Mouse (Mus musculus) MEL-GATA-1-ER (cell line): ENCODE results near the gene Pde7b.

Experiments used
- DNase-seq: peaks from one replicate; pipeline ENCODE4 v3.0.0-alpha.2; 2012; ENCODE audit warnings: low read depth; ENCODE audit errors: extremely low read depth

Gene Pde7b

GRCm38 (mm10) chr10:20654590-20654989 lies 70.3 kb downstream of the Pde7b start:
- DNase-seq = no peak

DNA sequence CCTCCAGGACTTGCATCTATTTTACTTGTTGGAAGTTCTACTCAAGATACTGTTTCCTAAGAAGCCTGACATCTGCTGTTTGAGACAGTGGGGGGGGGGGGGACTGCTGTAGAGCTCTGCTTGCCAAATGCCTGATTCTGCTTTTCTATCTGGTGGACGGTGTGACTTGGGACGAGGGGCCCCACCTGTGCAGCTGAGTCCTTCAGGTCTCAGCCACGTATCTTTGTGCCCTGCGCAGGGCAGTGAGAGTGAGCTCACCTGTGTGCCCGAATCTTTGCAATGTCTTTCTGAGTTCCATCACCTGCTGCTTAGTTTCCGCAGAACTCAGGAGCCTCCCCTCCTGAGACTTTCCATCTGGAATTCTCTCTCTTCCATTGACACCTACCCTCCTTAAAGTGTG lies 70.7 kb downstream of the Pde7b start:
- no peak for DNase-seq

GRCm38 (mm10) chr10:20653299-20653698 lies 71.6 kb downstream of the Pde7b start:
- DNase-seq = no peak

GRCm38 (mm10) chr10:20636381-20636780 lies 88.5 kb downstream of the Pde7b start:
- no peak for DNase-seq

DNA sequence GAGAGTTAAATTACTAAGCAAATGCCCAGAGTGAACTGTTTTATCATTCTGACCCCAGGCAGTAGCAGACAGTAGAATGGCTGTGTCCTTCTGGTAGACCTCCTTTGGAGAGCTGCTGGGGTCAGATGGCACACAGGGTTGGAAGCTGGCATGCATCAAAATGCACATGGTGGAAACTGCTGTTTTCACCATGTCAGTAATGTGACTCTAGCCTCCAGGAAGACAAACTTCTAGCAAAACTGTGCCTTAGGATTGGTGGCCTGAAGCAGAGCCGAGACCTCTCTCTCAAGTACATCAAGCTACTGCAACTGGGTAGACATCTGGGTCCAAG lies 91.8 kb downstream of the Pde7b start:
- DNase-seq = no peak

DNA sequence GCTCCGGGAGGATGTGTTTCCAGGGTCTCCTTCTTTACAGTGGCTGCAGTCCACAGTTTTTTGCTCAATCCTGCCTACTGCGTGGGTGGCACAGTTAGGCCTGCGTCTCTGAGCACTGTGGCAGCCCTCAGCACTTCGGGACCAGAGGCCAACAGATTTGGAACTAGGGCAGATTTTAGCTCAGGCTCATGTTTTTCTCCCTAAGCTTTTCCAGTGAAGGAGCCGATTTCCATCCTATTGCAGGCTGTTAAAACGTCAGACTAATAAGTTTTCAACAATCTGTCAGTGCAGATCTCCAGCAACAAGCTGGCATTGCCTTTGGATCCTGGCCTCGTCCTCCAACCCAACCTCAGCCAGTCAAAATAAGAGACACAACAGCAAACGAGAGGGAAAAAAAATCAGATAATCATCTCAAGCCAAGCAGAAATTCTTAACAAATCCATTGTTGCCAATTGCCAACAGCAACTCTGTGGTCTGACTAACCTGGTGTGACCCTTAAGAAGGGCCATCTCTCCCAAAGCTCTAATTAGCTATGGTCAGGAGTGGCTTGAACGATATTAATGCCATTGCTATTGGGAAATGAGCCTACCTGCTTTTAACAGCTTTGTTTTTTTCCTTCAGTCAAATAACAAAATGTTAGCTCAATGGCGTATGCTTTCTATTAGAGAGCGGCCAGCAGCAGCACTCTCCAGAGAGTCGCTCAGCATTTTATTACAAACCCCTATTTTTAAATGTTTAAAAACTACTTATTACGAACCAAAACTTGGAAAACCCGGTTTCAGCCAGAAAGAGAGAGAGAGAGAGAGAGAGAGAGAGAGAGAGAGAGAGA lies 92.4 kb downstream of the Pde7b start:
- no peak for DNase-seq

- no peak for DNase-seq
These were observed 94.8 kb downstream of the Pde7b start for GRCm38 (mm10) chr10:20630122-20630521.

DNA sequence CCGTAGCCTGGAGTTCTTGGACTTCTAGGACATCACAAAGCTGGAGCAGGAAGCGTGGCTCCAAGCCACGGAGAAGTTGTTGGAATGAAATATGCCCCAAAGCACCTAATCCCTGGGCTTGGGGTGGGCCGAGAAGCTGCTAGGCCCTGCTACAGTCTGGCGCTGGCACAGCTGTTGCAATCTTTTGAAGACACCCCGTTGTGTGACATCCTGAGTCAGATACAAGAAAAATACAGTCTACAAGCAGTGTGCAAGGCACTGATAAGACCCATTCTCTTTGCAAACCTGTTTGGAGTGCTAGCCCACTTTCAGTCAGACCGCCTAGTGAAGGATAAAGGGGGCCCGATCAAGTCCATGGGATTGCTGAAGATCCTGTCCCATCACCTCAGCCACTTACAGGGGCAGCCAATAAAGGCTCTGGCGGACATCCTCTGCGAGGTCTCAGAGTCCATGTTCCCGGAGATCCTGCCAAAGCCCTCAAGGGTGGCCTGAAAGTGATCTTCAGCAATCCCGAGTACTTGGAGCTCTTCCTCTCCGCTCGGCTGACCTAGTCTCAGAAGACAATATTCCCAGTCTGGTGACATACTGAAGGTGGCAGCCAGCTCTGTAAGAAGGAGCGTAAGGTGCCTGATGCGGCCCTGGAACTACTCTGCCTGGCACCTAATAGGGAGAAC lies 99.0 kb downstream of the Pde7b start:
- DNase-seq = no peak

DNA sequence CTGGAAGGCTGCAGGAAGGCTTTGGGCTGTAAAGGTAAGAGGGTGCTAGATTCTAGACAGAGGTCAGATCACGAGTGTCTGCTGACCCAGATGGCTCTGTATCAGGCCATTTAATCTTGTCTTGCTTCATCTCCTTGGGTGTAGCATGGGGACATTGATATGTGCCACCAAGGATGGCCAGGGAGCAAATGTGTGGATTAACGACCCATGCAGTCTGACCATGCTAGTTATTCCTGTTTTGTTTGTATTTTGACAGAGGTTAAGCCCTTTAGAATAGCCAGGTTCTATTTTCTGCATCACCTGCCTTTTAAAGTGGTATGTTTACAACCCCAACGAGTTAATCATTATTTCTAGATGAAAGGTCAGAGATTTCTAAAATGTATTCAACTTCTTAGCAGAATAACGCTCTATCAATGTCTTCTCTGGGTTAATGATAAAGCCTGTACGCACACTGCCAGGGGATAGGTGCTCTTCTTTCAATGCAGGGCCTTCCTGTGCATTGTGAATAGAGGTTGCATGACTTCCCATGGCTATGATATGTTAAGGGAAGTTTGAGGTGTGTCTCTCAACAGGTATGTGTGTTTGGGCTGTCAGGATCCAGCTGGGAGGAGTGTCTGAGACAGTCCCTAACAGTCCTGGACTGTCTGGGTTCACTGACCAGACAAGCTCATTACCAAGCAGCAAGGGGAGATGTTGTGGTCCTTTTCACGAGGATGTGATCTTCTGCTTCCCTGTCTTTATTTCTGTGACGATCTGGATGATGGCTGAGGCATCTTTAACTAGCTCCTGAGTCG lies 103.0 kb downstream of the Pde7b start:
- no peak for DNase-seq

DNA sequence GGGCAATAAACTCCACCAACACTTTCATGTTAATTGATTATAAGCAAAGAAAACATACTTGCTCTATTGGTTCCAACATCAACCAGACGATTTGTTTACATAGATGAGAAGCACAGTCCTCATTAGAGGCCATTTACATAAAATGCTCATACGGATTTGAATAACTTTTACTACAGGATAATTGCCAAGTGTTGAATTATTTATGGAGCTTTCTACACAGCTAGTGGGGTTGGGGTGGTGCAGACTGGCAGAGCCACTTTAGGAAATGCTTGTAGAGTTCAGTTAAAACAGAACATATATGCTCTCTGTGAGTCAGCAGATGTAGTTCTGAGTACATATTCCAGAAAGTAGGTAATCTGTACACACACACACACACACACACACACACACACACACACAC lies 118.9 kb downstream of the Pde7b start:
- DNase-seq = no peak

- DNase-seq = no peak
These were observed 129.6 kb downstream of the Pde7b start for GRCm38 (mm10) chr10:20595107-20595810.

DNA sequence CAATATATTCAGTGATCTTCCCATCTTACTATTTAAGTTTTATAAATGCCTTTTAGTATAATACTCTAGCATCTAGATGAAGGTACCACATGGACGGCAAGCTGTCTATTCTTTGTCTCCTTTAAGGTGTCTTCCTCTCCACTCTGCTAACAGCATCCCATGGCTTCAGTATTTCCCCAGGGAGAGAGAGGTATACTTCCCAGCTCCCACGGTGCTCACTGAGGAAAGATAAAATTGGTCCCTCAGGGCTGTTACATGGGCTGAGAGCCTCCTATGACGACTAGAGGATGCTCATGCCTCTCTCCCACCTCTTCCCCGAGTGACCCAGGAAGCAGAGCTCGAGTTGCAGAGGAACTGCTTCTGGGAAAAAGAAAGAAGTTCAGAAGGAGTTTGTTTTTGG lies 130.9 kb downstream of the Pde7b start:
- no peak for DNase-seq

GRCm38 (mm10) chr10:20590100-20590499 lies 134.8 kb downstream of the Pde7b start:
- no peak for DNase-seq

GRCm38 (mm10) chr10:20585959-20586358 lies 138.9 kb downstream of the Pde7b start:
- DNase-seq = no peak

DNA sequence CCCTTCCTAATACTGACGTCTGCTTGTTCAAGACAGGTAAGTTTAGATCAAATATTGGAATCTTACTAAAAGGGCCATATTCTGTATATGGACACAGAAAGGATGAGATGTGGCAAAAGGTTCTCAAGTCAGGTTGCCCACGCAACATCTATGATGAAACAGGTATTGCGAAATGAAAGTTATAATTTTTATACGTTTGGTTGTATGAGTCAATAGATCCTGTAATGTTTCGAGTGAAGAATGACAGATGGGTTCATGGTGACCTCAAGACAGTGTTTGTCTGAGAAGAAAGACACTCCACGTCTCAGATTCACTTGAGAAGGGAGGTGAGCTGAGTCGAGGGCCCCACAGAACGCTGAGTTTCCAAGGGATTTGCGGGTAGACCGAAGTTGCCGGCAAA lies 149.9 kb downstream of the Pde7b start:
- DNase-seq = no peak

GRCm38 (mm10) chr10:20574414-20574813 lies 150.5 kb downstream of the Pde7b start:
- DNase-seq = peak; percentile 11

GRCm38 (mm10) chr10:20571521-20571920 lies 153.4 kb downstream of the Pde7b start:
- DNase-seq = no peak

DNA sequence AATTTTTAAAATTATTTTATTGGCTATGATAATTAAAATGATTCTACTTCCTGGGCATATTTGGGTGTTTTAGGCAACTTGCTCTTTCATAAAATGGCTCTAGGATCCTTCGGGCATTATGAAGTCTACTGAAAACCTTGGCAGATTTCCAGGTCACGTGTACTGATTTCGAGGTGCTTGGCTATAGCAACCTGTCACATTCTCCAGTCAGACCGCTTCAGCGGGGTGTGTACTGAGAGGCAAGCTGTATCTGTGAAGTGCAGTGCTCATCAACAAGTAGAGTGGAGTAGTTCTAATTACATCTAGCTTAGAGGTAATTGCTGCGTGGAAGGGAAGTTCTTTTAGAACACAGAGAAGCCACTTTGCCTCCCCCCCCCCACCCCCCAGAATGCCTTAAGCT lies 156.2 kb downstream of the Pde7b start:
- DNase-seq = no peak

DNA sequence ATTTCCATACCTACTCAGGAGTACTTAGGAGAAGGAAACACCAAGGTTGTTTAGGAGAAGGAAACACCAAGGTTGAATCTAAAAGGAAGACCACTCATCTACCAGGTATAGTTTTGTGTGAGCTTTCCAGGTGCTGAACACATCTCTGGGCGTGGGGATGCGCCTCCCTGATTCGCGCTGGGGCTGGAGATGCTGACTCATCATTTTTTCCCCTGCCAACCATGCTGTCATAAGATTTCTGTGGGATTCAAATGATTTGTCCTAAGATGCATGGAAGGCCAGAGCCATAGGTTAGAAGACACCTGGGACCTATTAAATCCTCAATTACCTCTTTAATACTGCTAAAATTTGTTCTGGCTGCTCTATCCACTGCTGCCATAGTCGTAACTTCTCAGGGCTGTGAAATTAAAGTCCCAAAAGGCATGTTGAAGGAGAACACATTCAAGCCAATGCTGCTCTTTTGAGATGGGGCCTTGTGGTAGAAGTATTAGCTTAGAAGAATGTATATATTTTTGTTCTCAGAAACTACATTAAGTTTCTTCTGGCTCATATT lies 157.1 kb downstream of the Pde7b start:
- no peak for DNase-seq

- DNase-seq = no peak
These were observed 168.4 kb downstream of the Pde7b start for GRCm38 (mm10) chr10:20556477-20556876.

DNA sequence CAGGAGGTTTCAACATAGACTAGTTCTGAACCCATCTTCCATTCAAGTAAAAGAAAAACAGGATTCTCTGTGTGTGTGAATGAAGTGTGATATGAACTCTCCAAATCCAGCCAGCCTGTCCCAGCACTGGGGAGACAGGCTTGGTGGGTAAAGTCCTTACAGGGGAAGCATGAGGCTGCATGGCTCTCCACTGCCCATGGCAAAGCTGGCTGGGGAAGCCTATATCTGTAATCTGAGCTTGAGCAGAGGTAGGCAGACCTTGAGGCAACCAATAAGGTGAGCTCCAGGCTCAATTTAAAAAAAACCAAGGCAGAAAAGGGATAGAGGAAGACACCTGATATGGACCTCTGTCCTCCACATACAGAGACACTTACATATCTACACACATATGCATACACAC lies 173.5 kb downstream of the Pde7b start:
- DNase-seq = peak; percentile 45
